Mouse (Mus musculus) cortical plate, adult 2 months (tissue): ENCODE data around the gene Cobl. TPM values are rescaled to one million over a fixed set of nuclear protein-coding genes. Genes with fewer than 3 reads are reported as not detected.

ENCODE experiments used
- H3K27ac ChIP-seq: fragments of 200-500 bp; 2 replicates; pipeline ENCODE4 v1.5.1; 2012; ENCODE audit warnings: low read length, control low read depth, inconsistent platforms; ENCODE audit not compliant: insufficient read depth
- H3K4me1 ChIP-seq: fragments of 200-500 bp; 2 replicates; pipeline ENCODE4 v1.6.1; 2011; ENCODE audit warnings: low read length; ENCODE audit not compliant: control insufficient read depth, insufficient read depth
- H3K4me3 ChIP-seq: fragments of 200-500 bp; 2 replicates; pipeline ENCODE4 v1.5.1; 2011; ENCODE audit warnings: mild to moderate bottlenecking, low read length, control low read depth; ENCODE audit not compliant: insufficient read depth
- CTCF ChIP-seq: fragments of 200-500 bp; IDR thresholded peaks from 2 replicates; pipeline ENCODE4 v1.5.1; 2011; ENCODE audit warnings: mild to moderate bottlenecking, control low read depth, low read length; ENCODE audit not compliant: insufficient read depth; ENCODE audit errors: extremely low read depth
- POLR2A ChIP-seq: fragments of 200-500 bp; IDR thresholded peaks from 2 replicates; pipeline ENCODE4 v1.6.1; 2011; ENCODE audit warnings: mild to moderate bottlenecking, low read length, control low read depth; ENCODE audit not compliant: insufficient read depth; ENCODE audit errors: extremely low read depth
- polyA plus RNA-seq: library from polyadenylated mRNA; depleted of rRNA; stranded (reverse); fragments of >200 nt; gene quantifications from 2 replicates; pipeline ENCODE4 v1.2.3, GENCODE M21; 2012

The Cobl gene
- polyA plus RNA-seq, 1 experiment: 51.6 TPM

- peaks cover 6% of the 10 kb centered on the region for H3K4me1 ChIP-seq
- TF ChIP-seq POLR2A (no peak), CTCF (no peak)
- no peak overlapping the region for H3K27ac ChIP-seq
- no peak overlapping the region for H3K4me3 ChIP-seq
These were observed 229.9 kb downstream of the Cobl start for GRCm38 (mm10) chr11:12234876-12235275.

GRCm38 (mm10) chr11:12234126-12234525 lies 230.6 kb downstream of the Cobl start:
- H3K4me3 ChIP-seq: no peak overlapping the region
- H3K4me1 ChIP-seq: peaks cover 6% of the 10 kb centered on the region
- H3K27ac ChIP-seq: no peak overlapping the region
- TF ChIP-seq CTCF: no peak
- TF ChIP-seq POLR2A: no peak

GRCm38 (mm10) chr11:12232743-12233125 lies 232.0 kb downstream of the Cobl start:
- H3K4me3 ChIP-seq: no peak overlapping the region
- peaks cover 6% of the 10 kb centered on the region for H3K4me1 ChIP-seq
- H3K27ac ChIP-seq: no peak overlapping the region
- TF ChIP-seq CTCF: no peak
- TF ChIP-seq POLR2A: no peak

- Histone ChIP-seq H3K27ac (no peak overlapping the region), H3K4me3 (no peak overlapping the region), H3K4me1 (peaks cover 6% of the 10 kb centered on the region)
- TF ChIP-seq CTCF (no peak), POLR2A (no peak)
These were observed 232.6 kb downstream of the Cobl start for GRCm38 (mm10) chr11:12232041-12232742.

DNA sequence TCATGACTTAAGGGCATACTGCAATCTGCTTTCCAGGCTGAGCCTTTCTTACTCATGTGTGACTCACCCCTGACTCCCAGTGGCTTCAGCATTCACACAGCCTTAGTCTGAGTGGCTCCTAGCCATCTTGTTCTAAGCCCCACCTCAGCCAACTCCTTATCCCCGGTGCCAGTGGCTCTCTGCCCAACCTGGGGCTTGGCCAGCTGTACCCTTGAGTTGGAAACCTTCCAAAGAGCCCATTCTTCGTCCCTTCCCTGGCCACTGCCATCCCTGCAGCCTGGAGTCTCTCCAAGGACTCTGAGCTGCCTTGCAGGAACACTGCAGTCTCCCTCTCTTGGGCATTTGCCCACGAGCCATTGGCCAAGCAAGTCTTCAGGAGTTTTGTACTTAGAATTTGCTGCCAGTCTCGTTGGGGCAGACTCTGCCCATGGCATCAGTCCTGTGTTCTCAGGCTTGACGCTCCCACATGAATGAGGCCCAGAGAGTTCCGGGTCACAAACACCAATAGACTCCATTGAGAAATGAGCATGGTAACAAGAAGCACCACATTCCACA lies 233.2 kb downstream of the Cobl start:
- TF ChIP-seq POLR2A (no peak), CTCF (no peak)
- Histone ChIP-seq H3K4me3 (no peak overlapping the region), H3K4me1 (peaks cover 6% of the 10 kb centered on the region), H3K27ac (no peak overlapping the region)

- no peak for TF ChIP-seq POLR2A
- no peak for TF ChIP-seq CTCF
- Histone ChIP-seq H3K4me1 (peaks cover 6% of the 10 kb centered on the region), H3K27ac (no peak overlapping the region), H3K4me3 (no peak overlapping the region)
These were observed 235.3 kb downstream of the Cobl start for GRCm38 (mm10) chr11:12229411-12229810.

DNA sequence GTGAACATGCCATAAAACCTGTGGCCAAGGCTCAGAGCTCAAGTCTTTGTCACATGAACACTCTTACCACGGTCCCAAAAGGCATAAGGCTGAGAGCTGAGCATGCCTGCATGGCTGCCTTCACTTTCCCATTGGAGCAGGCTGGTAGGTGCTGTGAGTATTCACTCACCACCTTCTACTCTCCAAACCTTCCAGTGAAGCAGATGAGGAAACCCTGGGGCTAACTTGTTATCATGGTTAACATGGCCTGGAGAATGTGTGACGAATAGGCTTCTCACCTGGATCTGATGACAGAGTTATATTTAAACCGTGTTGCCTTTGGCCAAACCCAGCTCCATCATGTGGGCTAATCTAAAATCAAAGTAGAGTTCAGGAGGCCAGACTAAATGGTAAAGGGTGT lies 237.4 kb downstream of the Cobl start:
- TF ChIP-seq CTCF (no peak), POLR2A (no peak)
- no peak overlapping the region for H3K4me3 ChIP-seq
- no peak overlapping the region for H3K27ac ChIP-seq
- H3K4me1 ChIP-seq: peaks cover 6% of the 10 kb centered on the region

DNA sequence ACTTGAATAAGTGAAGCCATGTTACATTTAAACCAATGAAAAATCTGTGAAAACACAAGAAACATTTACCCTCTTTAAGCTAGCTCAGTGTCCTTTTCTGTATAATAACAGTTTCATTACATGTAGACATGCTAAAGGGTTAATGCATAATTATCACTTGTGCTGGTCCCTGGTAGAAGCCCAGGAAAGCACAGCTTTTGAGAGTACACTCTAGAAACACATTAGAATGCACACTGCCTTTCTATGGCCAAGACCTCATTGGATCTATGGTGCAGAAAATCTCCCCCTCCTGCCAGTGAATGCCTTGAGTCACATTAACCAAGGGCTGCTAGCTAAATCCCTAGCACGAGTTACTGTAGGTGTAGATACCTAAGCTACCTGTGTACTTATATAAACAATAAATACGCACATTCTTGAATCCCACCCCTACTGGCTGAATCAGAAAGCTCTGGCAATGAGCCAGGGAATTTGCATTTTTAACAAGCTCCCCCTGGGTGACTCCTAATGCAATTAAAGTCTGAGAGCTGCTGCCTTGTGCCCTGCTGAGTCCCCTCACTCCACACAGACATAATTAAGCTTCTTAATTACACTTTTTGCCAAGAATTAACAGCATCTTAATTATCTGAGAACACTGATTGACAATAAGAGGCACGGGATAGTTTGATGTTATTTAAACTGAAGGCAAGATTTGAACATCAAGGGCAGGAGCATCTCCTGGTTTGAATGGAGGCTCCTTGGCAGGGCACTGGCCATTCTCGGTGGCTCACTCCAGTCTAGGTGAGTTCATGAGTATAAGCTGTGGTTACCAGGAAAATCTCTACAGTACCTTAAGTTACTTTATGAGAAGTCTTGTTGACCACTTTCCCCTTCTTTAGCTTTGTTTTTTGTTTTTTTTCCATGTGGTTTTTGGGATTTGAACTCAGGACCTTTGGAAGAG lies 244.9 kb downstream of the Cobl start:
- Histone ChIP-seq H3K4me3 (no peak overlapping the region), H3K4me1 (no peaks in the 10 kb centered on the region), H3K27ac (no peak overlapping the region)
- no peak for TF ChIP-seq POLR2A

DNA sequence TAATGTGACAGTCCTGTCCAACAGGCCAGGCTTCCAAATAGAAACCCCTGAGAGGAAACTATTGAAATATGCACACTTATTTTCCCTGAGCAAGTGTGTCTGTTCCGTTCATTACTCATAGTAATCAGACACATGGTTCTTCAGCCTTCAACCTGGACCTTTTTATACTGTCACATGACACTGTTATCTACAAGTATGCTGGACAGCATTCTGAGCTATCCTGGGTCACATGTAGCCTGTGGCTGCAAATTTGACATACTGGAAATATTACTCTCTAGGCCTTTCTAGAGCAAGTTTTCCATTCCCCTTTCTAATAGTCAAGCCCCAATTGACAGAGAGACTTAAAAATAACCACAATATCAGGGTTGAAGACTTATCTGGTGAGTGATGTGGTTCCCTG lies 247.9 kb downstream of the Cobl start:
- TF ChIP-seq CTCF: no peak
- TF ChIP-seq POLR2A: no peak
- H3K4me3 ChIP-seq: no peak overlapping the region
- H3K4me1 ChIP-seq: no peaks in the 10 kb centered on the region
- no peak overlapping the region for H3K27ac ChIP-seq

GRCm38 (mm10) chr11:12215582-12215981 lies 249.2 kb downstream of the Cobl start:
- Histone ChIP-seq H3K4me3 (no peak overlapping the region), H3K27ac (no peak overlapping the region), H3K4me1 (no peaks in the 10 kb centered on the region)
- TF ChIP-seq CTCF (no peak), POLR2A (no peak)
